Mouse (Mus musculus) hindbrain, embryonic 16.5 days (tissue): Measurements from ENCODE around the gene Por. TPM values are rescaled to one million over a fixed set of nuclear protein-coding genes. Genes with fewer than 3 reads are reported as not detected.

Experiments used
- ATAC-seq: fragments of 200-750 bp; cut with Nextera tagmentation; 2 replicates; pipeline ENCODE4 v1.8.0; 2017; ENCODE audit warnings: moderate TSS enrichment, moderate library complexity
- H3K27ac ChIP-seq: fragments of 300-500 bp; sonication (generic); 2 replicates; pipeline ENCODE4 v1.5.1; 2014; ENCODE audit warnings: low read depth, mild to moderate bottlenecking, control low read depth, low read length, moderate library complexity
- H3K27me3 ChIP-seq: fragments of 300-500 bp; sonication (generic); replicated peaks from 2 replicates; pipeline ENCODE4 v1.6.1; 2014; ENCODE audit warnings: low read length; ENCODE audit not compliant: control insufficient read depth, insufficient read depth
- H3K36me3 ChIP-seq: fragments of 300-500 bp; sonication (generic); 2 replicates; pipeline ENCODE4 v1.6.1; 2014; ENCODE audit warnings: mild to moderate bottlenecking, low read length, moderate library complexity, mixed read lengths; ENCODE audit not compliant: control insufficient read depth, insufficient read depth
- H3K4me1 ChIP-seq: fragments of 300-500 bp; sonication (generic); 2 replicates; pipeline ENCODE4 v1.6.1; 2014; ENCODE audit warnings: low read depth, low read length; ENCODE audit not compliant: control insufficient read depth, insufficient read depth
- H3K4me2 ChIP-seq: fragments of 300-500 bp; sonication (generic); 2 replicates; pipeline ENCODE4 v1.6.1; 2014; ENCODE audit warnings: mild to moderate bottlenecking, low read length, control low read depth, moderate library complexity
- H3K4me3 ChIP-seq: fragments of 300-500 bp; sonication (generic); 2 replicates; pipeline ENCODE4 v1.5.1; 2014; ENCODE audit warnings: mild to moderate bottlenecking, low read length, control low read depth, moderate library complexity
- H3K9ac ChIP-seq: fragments of 300-500 bp; sonication (generic); 2 replicates; pipeline ENCODE4 v1.6.1; 2014; ENCODE audit warnings: low read depth, mild to moderate bottlenecking, control low read depth, low read length, moderate library complexity
- H3K9me3 ChIP-seq: fragments of 300-500 bp; sonication (generic); 2 replicates; pipeline ENCODE4 v1.6.1; 2014; ENCODE audit warnings: mild to moderate bottlenecking, low read length, moderate library complexity; ENCODE audit not compliant: control insufficient read depth
- WGBS: fragments of 180-500 bp; shearing (Covaris S2); extraction: QIAGEN DNeasy Blood & Tissue Kit; methylation state at CpG from one replicate; pipeline ENCODE4 v1.1.7; 2014; 5-methylcytosine and 5-hydroxymethylcytosine counted together
- polyA plus RNA-seq: library from polyadenylated mRNA; unstranded; fragments of >200 nt; fragmentation: Nextera tagmentation; extraction: Ambion mirVana; gene quantifications from 2 replicates; pipeline ENCODE4 v1.2.1, GENCODE M21; 2015

Gene Por
- polyA plus RNA-seq, 1 experiment from 2014 or later, result 101 TPM

DNA sequence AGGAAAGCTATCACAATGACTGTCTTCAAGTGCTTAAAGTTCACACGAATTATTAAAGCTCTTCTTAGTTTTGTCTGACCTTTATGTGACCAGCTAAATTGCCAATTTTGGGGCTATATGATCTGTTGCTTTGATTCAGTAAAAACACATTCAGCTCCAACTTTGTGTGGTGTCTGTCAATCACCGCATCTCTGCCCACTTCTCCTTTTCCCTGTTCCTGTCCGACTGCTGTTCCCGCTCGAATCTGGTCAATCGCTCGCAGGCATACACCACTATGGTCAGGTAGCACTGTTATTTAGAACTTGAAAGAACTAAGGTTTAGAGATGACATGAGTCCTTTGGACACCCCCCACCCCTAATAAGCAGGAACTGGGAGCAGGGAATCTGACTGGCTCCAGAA, 1.8 kb upstream of the Por start:
- WGBS, result 83% methylated on average over 7 of the region's 7 CpGs
- no peak for ATAC-seq

DNA sequence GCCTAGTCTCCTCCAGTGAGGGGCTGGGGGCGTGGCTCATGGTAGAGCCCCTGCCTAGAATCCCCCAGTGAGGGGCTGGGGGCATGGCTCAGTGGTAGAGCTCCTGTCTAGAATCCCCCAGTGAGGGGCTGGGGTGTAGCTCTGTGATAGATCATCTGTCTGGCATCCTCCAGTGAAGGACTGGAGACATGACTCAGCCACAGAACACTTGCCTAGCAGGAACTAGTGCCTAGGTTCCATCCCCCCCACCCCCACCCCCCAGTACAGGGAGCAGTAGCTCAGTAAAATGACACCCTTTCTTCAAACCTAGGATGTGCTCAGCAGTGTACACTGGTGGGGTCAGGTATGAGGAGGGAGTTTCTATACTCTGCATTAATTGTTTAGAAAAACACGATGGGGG, 1.0 kb downstream of the Por start:
- ATAC-seq, result no peak
- Histone ChIP-seq H3K4me2 (no peak overlapping the region), H3K4me1 (peaks cover 18% of the 10 kb centered on the region), H3K36me3 (no peaks in the 10 kb centered on the region), H3K9me3 (no peaks in the 10 kb centered on the region), H3K27ac (no peak overlapping the region), H3K4me3 (no peak overlapping the region), H3K27me3 (no peaks in the 10 kb centered on the region), H3K9ac (no peak overlapping the region)
- WGBS, result 83% methylated on average over 2 of the region's 2 CpGs

More for the DNA sequence above, 1.8 kb upstream of the Por start:
- Histone ChIP-seq H3K36me3 (no peaks in the 10 kb centered on the region), H3K9me3 (no peaks in the 10 kb centered on the region; the same call in 1 of the 2 replicates), H3K4me2 (no peak overlapping the region), H3K9ac (no peak overlapping the region), H3K27me3 (no peaks in the 10 kb centered on the region), H3K27ac (no peak overlapping the region), H3K4me1 (no peaks in the 10 kb centered on the region), H3K4me3 (no peak overlapping the region)

DNA sequence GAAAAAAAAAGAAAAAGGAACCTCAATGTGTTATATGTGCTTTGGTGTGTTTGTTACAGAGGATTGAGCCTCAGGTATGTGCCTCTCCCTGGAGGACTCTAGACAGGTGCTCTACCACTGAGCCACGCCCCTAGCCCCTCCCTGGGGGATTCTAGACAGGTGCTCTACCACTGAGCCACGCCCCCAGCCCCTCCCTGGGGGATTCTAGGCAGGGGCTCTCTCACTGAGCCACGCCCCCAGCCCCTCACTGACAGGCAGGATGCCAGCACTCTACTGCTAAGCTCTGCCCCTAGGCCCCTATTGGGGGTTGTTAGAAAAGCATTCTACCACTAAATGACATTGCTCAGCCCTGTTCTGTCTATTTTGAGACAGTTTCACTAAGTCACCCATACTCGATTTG, 2.7 kb downstream of the Por start:
- no peak overlapping the region for H3K4me3 ChIP-seq
- H3K27me3 ChIP-seq, result no peaks in the 10 kb centered on the region
- no peaks in the 10 kb centered on the region for H3K9me3 ChIP-seq
- no peak overlapping the region for H3K27ac ChIP-seq
- no peaks in the 10 kb centered on the region for H3K36me3 ChIP-seq
- no peak overlapping the region for H3K4me2 ChIP-seq
- 85% methylated on average over 4 of the region's 4 CpGs for WGBS
- no peak overlapping the region for H3K9ac ChIP-seq
- ATAC-seq, result no peak
- peaks cover 18% of the 10 kb centered on the region for H3K4me1 ChIP-seq

DNA sequence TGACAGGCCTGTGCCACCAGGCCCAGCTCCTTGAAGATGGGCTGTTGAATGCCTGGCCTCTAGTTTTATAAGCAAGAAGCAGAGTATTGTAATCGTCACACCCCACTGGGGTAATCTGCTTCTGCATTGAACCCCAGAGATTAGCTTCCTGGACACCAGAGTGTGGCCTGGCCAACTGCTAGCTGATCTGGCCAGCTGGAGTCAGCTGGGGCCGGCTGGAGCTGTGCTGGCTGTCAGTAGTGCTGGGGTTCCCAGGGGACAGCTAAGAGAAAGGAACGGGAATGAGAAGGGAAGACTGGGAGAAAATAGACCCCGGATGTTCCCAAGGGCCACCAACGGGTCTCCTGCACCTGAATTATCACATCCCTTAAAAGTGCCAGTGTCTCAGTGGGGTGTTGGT, 3.1 kb downstream of the Por start:
- Histone ChIP-seq H3K9ac (no peak overlapping the region), H3K4me3 (no peak overlapping the region), H3K27ac (no peak overlapping the region), H3K27me3 (no peaks in the 10 kb centered on the region), H3K4me2 (no peak overlapping the region), H3K9me3 (no peaks in the 10 kb centered on the region), H3K36me3 (no peaks in the 10 kb centered on the region), H3K4me1 (peaks cover 18% of the 10 kb centered on the region)
- WGBS, result 36% methylated on average over 5 of the region's 5 CpGs
- ATAC-seq, result no peak

DNA sequence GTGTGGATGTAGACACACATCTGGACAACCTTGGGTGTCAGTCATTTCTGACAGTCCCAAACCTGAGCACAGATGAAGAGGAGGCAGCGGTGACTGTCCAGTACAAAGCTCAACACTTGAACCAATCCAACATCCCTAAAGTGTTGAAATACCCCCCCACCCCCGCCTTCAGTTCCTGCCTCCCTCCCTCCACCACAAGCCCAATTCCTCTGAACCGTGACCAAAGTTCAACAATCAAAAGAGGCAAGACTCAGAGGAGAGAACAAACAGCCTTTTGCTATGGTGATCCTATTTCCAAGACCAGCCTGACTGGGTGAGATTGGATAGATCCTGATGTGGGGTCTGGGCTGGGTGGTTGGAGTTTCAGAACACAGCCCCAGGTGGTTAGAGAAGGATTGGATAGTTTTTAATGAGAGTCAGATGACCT, 4.5 kb downstream of the Por start:
- H3K36me3 ChIP-seq, result no peaks in the 10 kb centered on the region
- H3K9me3 ChIP-seq, result no peaks in the 10 kb centered on the region
- ATAC-seq, result peak; percentile 53; the same call in 1 of the 2 replicates
- H3K9ac ChIP-seq, result no peak overlapping the region
- WGBS, result 7% methylated on average over 3 of the region's 3 CpGs
- peaks cover 18% of the 10 kb centered on the region for H3K4me1 ChIP-seq
- peak overlapping the region; percentile 71 for H3K27ac ChIP-seq
- H3K4me3 ChIP-seq, result no peak overlapping the region
- H3K27me3 ChIP-seq, result no peaks in the 10 kb centered on the region
- H3K4me2 ChIP-seq, result no peak overlapping the region; the same call in 1 of the 2 replicates

DNA sequence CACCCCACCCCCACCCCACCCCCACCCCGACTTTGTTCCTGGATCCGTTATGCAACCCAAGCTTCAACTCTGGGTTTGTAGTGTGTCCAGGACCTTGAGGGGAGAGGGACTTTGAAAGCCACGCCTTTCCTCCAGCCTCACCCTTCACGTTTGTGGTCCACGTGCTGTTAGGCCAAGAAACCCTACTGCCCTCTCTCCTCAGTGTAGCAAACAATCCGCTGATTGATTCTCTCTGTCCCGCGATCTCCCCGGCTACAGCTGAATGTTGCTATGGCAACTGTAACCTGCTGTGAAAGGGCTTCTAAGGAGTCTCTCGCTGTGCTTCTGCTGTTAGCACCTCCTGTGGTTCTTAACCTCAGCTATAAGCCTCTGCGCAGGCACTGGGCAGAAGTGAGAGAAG, 5.0 kb downstream of the Por start:
- no peak overlapping the region for H3K4me3 ChIP-seq
- H3K9ac ChIP-seq, result peak overlapping the region; percentile 42; the same call in 1 of the 2 replicates

DNA sequence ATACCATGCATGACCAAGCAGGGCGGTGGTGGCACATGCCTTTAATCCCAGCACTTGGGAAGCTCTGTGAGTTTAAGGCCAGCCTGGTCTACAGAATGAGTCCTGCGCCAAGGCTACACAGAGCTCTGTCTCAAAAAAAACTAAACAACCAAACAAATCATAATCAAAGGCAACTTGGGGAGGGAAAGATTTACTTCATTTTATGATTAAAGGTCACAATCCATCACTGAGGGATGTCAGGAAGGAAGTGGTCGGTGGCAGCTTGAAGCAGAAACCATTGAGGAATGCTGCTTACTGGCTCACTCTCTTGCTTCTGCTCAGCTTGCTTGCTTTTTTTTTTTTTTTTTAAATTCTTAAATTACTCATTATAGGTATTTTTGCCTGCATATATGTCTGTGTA, 6.9 kb downstream of the Por start:
- ATAC-seq, result no peak
- 81% methylated on average over 3 of the region's 3 CpGs for WGBS

More for the DNA sequence above, 5.0 kb downstream of the Por start:
- Histone ChIP-seq H3K4me1 (peaks cover 18% of the 10 kb centered on the region), H3K4me2 (peak overlapping the region; percentile 50), H3K9me3 (no peaks in the 10 kb centered on the region), H3K27ac (peak overlapping the region; percentile 71), H3K27me3 (no peaks in the 10 kb centered on the region), H3K36me3 (no peaks in the 10 kb centered on the region)
- under 1% methylated on average over 11 of the region's 11 CpGs for WGBS
- ATAC-seq, result peak; percentile 94

DNA sequence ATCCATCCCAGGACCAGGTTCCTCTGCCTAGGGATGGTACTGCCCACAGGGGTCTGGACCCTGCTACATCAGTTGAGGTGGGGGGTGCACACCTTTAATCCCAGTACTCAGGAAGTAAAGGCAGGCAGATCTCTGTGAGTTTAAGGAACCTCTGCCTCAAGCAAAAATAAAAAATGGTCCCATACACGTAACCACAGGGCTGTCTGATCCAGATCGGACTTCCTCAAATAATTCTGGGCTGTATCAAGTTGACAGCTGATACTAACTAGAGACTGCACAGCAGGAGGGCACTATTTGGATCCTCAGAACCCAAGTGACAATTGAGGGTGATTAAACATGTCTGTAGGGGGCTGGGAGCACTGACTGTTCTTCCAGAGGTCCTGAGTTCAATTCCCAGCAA, 7.4 kb downstream of the Por start:
- Histone ChIP-seq H3K4me3 (no peak overlapping the region), H3K9ac (no peak overlapping the region), H3K4me2 (no peak overlapping the region), H3K4me1 (peaks cover 18% of the 10 kb centered on the region), H3K27me3 (no peaks in the 10 kb centered on the region), H3K27ac (no peak overlapping the region), H3K36me3 (no peaks in the 10 kb centered on the region), H3K9me3 (no peaks in the 10 kb centered on the region)
- no peak for ATAC-seq
- WGBS, result 86% methylated on average over 2 of the region's 2 CpGs

More for the DNA sequence above, 6.9 kb downstream of the Por start:
- no peak overlapping the region for H3K4me2 ChIP-seq
- no peak overlapping the region for H3K9ac ChIP-seq
- H3K4me1 ChIP-seq, result peaks cover 18% of the 10 kb centered on the region
- H3K4me3 ChIP-seq, result no peak overlapping the region
- H3K36me3 ChIP-seq, result no peaks in the 10 kb centered on the region
- H3K27ac ChIP-seq, result no peak overlapping the region
- H3K27me3 ChIP-seq, result no peaks in the 10 kb centered on the region
- H3K9me3 ChIP-seq, result no peaks in the 10 kb centered on the region

DNA sequence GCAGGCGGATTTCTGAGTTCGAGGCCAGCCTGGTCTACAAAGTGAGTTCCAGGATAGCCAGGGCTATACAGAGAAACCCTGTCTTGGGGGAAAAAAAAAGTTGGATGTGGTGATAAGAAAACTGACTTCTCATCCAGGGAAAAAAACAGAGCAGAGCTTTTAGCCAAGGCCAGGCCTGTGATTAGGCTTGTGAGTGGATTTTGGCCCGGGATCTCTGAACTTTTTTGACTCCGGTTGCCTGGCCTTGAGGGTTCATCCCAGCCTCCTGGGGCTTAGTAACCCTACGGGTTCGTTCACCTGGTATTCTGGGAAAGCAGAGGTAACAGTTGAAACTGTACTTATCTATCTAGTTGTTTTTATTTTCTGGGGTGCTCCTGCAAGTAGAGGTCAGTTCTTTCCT, 8.6 kb downstream of the Por start:
- Histone ChIP-seq H3K27ac (no peak overlapping the region), H3K36me3 (no peaks in the 10 kb centered on the region), H3K4me1 (peaks cover 18% of the 10 kb centered on the region), H3K4me3 (no peak overlapping the region), H3K9ac (no peak overlapping the region), H3K9me3 (no peaks in the 10 kb centered on the region), H3K27me3 (no peaks in the 10 kb centered on the region), H3K4me2 (no peak overlapping the region)
- no peak for ATAC-seq
- WGBS, result 95% methylated on average over 6 of the region's 6 CpGs
